Mouse (Mus musculus) thymus, adult 2 months (tissue): ENCODE data around the gene Efnb3. TPM values are rescaled to one million over a fixed set of nuclear protein-coding genes. Genes with fewer than 3 reads are reported as not detected.
"Not testable (repeated sequence)": the region's sequence is repeated elsewhere in the genome, so short reads cannot be mapped to it uniquely, and the experiment has no call there.

Experiments used
- DNase-seq: peaks from one replicate; pipeline ENCODE4 v3.0.0; 2021
- H3K27ac ChIP-seq: fragments of 200-500 bp; 2 replicates; pipeline ENCODE4 v1.5.1; 2012; ENCODE audit warnings: low read length, control low read depth; ENCODE audit not compliant: control insufficient read depth, insufficient read depth
- H3K27me3 ChIP-seq: fragments of 200-500 bp; 2 replicates; pipeline ENCODE4 v1.6.1; 2012; ENCODE audit warnings: mild to moderate bottlenecking, low read length, moderate library complexity, mixed read lengths; ENCODE audit not compliant: control insufficient read depth, insufficient read depth
- H3K36me3 ChIP-seq: fragments of 200-500 bp; 2 replicates; pipeline ENCODE4 v1.6.1; 2012; ENCODE audit warnings: mild to moderate bottlenecking, low read length, moderate library complexity; ENCODE audit not compliant: control insufficient read depth, insufficient read depth
- H3K4me1 ChIP-seq: fragments of 200-500 bp; replicated peaks from 2 replicates; pipeline ENCODE4 v1.6.1; 2012; ENCODE audit warnings: low read length; ENCODE audit not compliant: control insufficient read depth, insufficient read depth
- H3K4me3 ChIP-seq: fragments of 200-500 bp; 2 replicates; pipeline ENCODE4 v1.5.1; 2012; ENCODE audit warnings: mild to moderate bottlenecking, low read length, control low read depth, moderate library complexity; ENCODE audit not compliant: control insufficient read depth, insufficient read depth
- CTCF ChIP-seq: fragments of 200-500 bp; IDR thresholded peaks from 2 replicates; pipeline ENCODE4 v1.5.1; 2012; ENCODE audit warnings: mild to moderate bottlenecking, control low read depth, low read length, moderate library complexity, borderline replicate concordance; ENCODE audit not compliant: control insufficient read depth, poor library complexity, insufficient read depth; ENCODE audit errors: extremely low read depth
- POLR2A ChIP-seq: fragments of 200-500 bp; IDR thresholded peaks from 2 replicates; pipeline ENCODE4 v1.6.1; 2012; ENCODE audit warnings: mild to moderate bottlenecking, low read length, control low read depth, moderate library complexity; ENCODE audit not compliant: control insufficient read depth, poor library complexity, insufficient read depth; ENCODE audit errors: extremely low read depth
- WGBS: fragments of 180-500 bp; shearing (Covaris S2); methylation state at CpG from one replicate; pipeline ENCODE4 v1.1.7; 2018; 5-methylcytosine and 5-hydroxymethylcytosine counted together
- polyA plus RNA-seq: library from polyadenylated mRNA; depleted of rRNA; stranded (reverse); fragments of >200 nt; gene quantifications from 2 replicates; pipeline ENCODE4 v1.2.3, GENCODE M21; 2012

Gene Efnb3
- polyA plus RNA-seq, 1 experiment = 8.7 TPM

DNA sequence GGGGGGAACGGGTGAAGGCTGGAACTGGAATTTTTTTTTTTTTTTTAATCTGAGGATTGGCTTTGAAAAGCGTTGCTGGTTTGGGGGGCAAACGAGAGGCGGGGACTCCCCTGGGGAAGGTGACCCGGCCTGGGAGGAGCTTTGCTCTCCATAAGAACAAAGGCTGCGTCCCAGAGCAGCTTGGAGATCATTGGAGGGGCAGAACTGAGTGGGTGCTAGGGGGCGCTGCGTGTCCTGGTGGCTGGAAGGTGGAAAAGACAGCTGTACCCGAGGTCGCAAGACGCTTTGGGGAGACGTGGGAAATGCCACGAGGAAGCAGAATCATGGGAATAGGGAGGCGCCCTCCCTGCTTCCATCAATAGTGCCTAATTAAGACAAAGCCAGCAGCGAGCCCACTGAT is 12.9 kb downstream of the Efnb3 start:
- H3K4me1 ChIP-seq = peaks cover 16% of the 10 kb centered on the region
- DNase-seq = peak; percentile 60
- peak overlapping the region; percentile 49 for H3K4me3 ChIP-seq
- H3K27me3 ChIP-seq = no peaks in the 10 kb centered on the region
- WGBS = 5% methylated on average over 15 of the region's 15 CpGs
- no peak overlapping the region for H3K27ac ChIP-seq
- H3K36me3 ChIP-seq = no peaks in the 10 kb centered on the region
- TF ChIP-seq POLR2A (no peak), CTCF (no peak)

DNA sequence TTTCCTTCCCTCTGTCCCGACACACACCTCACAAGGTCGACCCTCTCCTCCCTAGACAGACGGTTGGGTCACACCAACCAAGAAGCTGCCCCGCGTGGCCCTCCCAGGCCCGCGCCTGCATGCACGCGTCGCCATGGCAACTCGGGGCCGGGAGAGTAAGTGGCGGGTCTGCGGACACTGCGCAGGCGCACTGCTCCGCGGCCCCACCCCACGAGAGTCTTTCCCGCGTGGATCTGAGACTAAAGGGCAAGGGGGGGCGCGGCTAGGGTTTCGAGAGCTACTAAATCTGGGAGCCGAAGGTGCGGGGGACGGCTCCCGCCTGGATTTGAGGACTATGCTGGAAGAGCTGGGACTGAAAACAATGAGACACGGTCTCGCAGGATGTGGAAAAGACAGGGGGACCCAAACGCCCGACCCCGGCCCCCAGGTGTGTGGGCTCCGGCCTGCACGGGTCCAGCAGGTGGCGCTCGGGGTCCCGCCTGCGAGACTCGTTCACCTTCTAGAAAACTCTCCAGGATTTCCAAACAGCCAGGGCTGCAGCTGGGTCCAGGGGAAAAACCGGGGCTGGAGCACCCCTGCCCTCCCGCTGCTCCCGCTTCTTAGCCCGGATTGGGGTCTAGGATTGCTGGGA is 13.5 kb downstream of the Efnb3 start:
- Histone ChIP-seq H3K4me3 (peak overlapping the region; percentile 49), H3K36me3 (no peaks in the 10 kb centered on the region), H3K4me1 (peaks cover 16% of the 10 kb centered on the region), H3K27me3 (no peaks in the 10 kb centered on the region), H3K27ac (no peak overlapping the region)
- WGBS = 1% methylated on average over 44 of the region's 44 CpGs
- peak; percentile 83 for DNase-seq
- TF ChIP-seq POLR2A (no peak), CTCF (peak; percentile 80)

DNA sequence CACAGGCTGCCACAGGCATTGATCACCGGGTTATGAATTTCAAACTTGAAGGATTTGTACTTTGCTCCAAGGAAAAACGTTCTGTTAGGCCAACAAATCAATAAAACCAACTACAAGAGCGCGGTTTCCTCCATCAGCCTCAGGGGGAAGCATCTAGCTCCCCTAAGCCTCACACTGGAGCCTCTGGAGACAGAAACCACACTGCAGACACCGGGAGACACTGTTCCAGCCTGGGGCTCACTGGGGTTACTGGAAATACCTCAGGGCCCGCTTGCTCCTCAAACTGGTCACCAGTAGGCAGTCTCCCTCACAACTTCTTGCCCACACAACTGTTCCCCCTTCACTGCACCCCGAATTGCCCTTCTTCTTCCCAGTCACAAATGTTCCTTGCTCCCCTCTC is 14.0 kb downstream of the Efnb3 start:
- peaks cover 16% of the 10 kb centered on the region for H3K4me1 ChIP-seq
- no peak for DNase-seq

DNA sequence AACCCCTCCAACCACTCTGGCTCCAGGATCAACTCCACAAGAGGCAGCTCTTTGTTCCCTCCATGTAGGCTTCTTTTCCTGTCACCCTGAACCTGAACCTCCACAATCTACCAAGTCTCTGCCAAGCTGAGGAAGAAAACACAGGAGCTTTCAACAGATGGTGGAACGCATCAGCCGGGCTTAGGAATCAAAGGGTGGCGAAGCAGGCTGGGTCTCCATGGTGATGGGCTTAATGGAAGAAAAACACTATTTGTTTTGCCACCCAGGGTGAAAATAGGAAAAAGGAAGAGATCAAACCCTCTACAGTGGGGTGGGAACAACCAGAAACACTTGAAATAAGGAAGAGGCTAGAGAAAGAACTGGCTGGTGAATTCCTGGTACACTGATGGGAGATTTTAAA is 16.4 kb downstream of the Efnb3 start:
- no peak for TF ChIP-seq CTCF
- TF ChIP-seq POLR2A = no peak
- peaks cover 16% of the 10 kb centered on the region for H3K4me1 ChIP-seq
- H3K4me3 ChIP-seq = no peak overlapping the region
- DNase-seq = no peak
- no peak overlapping the region for H3K27ac ChIP-seq
- 87% methylated on average over 3 of the region's 3 CpGs for WGBS
- H3K36me3 ChIP-seq = no peaks in the 10 kb centered on the region
- no peaks in the 10 kb centered on the region; the same call in 1 of the 2 replicates for H3K27me3 ChIP-seq

More for the DNA sequence above, 14.0 kb downstream of the Efnb3 start:
- TF ChIP-seq CTCF (no peak), POLR2A (no peak)
- no peak overlapping the region for H3K4me3 ChIP-seq
- 23% methylated on average over 7 of the region's 7 CpGs for WGBS
- H3K27ac ChIP-seq = no peak overlapping the region
- no peaks in the 10 kb centered on the region for H3K36me3 ChIP-seq
- no peaks in the 10 kb centered on the region for H3K27me3 ChIP-seq

DNA sequence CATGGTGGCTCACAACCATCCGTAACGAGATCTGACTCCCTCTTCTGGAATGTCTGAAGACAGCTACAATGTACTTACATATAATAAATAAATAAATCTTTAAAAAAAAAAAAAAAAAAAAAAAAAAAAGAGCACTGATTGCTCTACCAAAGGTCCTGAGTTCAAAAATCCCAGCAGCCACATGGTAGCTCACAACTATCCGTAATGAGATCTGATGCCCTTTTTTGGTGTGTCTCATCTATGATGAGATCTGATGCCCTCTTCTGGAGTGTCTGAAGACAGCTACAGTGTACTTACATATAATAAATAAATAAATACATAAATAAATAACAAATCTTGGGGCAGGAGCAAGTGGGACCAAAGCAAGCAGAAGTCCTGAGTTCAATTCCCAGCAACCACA is 18.3 kb downstream of the Efnb3 start:
- H3K27me3 ChIP-seq, H3K36me3 ChIP-seq, H3K4me1 ChIP-seq, DNase-seq, H3K4me3 ChIP-seq, H3K27ac ChIP-seq: not testable (repeated sequence)
- WGBS = 92% methylated on average over 3 of the region's 3 CpGs

DNA sequence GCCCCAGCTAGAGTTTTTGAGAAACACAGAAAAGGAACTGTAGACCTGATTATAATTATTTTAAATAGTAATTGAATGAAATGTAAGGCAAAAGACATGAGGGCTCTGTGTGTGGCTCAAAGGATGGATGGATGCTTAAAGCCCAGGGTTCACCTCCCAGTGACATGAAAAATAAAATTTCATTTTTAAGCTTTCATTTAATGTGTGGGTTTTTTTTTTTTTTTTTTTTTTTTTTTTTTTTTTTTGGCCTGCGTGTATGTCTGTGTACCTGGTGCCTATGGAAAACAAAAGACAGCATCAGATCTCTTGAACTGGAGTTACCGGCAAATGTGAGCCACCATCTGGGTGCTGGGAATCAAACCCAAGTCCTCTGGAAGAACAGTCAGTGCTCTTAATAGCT is 19.3 kb downstream of the Efnb3 start:
- TF ChIP-seq CTCF = no peak
- no peak for TF ChIP-seq POLR2A
- no peak for DNase-seq
- Histone ChIP-seq H3K4me1 (no peaks in the 10 kb centered on the region), H3K27me3 (no peaks in the 10 kb centered on the region; the same call in 1 of the 2 replicates), H3K36me3 (no peaks in the 10 kb centered on the region), H3K4me3 (no peak overlapping the region), H3K27ac (no peak overlapping the region)
- 83% methylated on average over 2 of the region's 2 CpGs for WGBS

DNA sequence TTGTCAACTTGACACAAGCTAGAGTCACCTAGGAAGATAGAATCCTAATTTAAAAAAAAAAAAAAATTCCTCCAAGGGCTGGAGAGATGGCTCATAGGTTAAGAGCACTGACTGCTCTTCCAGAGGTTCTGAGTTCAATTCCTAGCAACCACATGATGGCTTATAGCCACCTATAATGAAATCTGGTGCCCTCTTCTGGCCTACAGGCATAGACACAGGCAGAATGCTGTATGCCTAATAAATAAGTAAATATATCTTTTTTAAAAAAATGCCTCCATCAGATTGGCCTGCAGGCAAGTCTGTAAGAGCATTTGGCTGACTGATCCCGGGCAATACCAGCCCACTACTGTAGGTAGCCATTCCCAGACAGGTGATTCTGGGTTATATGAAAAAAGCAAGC is 25.0 kb downstream of the Efnb3 start:
- no peaks in the 10 kb centered on the region for H3K4me1 ChIP-seq
- no peak for TF ChIP-seq POLR2A
- TF ChIP-seq CTCF = no peak
- no peak overlapping the region for H3K27ac ChIP-seq
- DNase-seq = no peak
- no peaks in the 10 kb centered on the region for H3K36me3 ChIP-seq
- WGBS = 89% methylated on average over 1 of the region's 1 CpGs
- no peak overlapping the region for H3K4me3 ChIP-seq
- no peaks in the 10 kb centered on the region for H3K27me3 ChIP-seq
